Mouse (Mus musculus) liver, embryonic 16.5 days (tissue): ENCODE results near the gene Emilin1. TPM values are rescaled to one million over a fixed set of nuclear protein-coding genes. Genes with fewer than 3 reads are reported as not detected.

Experiments used
- ATAC-seq: fragments of 200-750 bp; cut with Nextera tagmentation; 2 replicates; pipeline ENCODE4 v1.8.0; 2017; ENCODE audit warnings: low read depth, mild to moderate bottlenecking, moderate number of reproducible peaks, moderate library complexity
- H3K27ac ChIP-seq: fragments of 300-500 bp; sonication (generic); 2 replicates; pipeline ENCODE4 v1.5.1; 2014; ENCODE audit warnings: mild to moderate bottlenecking, low read length
- H3K27me3 ChIP-seq: fragments of 300-500 bp; sonication (generic); 2 replicates; pipeline ENCODE4 v1.6.1; 2014; ENCODE audit warnings: low read depth, low read length, mixed read lengths; ENCODE audit not compliant: control insufficient read depth, insufficient read depth
- H3K36me3 ChIP-seq: fragments of 300-500 bp; sonication (generic); 2 replicates; pipeline ENCODE4 v1.6.1; 2014; ENCODE audit warnings: mild to moderate bottlenecking; ENCODE audit not compliant: control insufficient read depth, insufficient read depth
- H3K4me1 ChIP-seq: fragments of 300-500 bp; sonication (generic); 2 replicates; pipeline ENCODE4 v1.6.1; 2014; ENCODE audit warnings: low read depth, low read length, mixed read lengths; ENCODE audit not compliant: control insufficient read depth
- H3K4me2 ChIP-seq: fragments of 300-500 bp; sonication (generic); 2 replicates; pipeline ENCODE4 v1.6.1; 2014; ENCODE audit warnings: low read depth, low read length, mixed read lengths
- H3K4me3 ChIP-seq: fragments of 300-500 bp; sonication (generic); 2 replicates; pipeline ENCODE4 v1.5.1; 2014; ENCODE audit warnings: low read depth, mild to moderate bottlenecking, low read length
- H3K9ac ChIP-seq: fragments of 300-500 bp; sonication (generic); 2 replicates; pipeline ENCODE4 v1.6.1; 2014; ENCODE audit warnings: low read depth, low read length
- H3K9me3 ChIP-seq: fragments of 300-500 bp; sonication (generic); replicated peaks from 2 replicates; pipeline ENCODE4 v1.6.1; 2016; ENCODE audit warnings: low read length; ENCODE audit not compliant: control insufficient read depth
- WGBS: fragments of 180-500 bp; shearing (Covaris S2); extraction: QIAGEN DNeasy Blood & Tissue Kit; methylation state at CpG from one replicate; pipeline ENCODE4 v1.1.7; 2014; ENCODE audit not compliant: insufficient replicate concordance; 5-methylcytosine and 5-hydroxymethylcytosine counted together
- polyA plus RNA-seq: library from polyadenylated mRNA; unstranded; fragments of >200 nt; fragmentation: Nextera tagmentation; extraction: Ambion mirVana; gene quantifications from 2 replicates; pipeline ENCODE4 v1.2.1, GENCODE M21; 2015

Emilin1 gene
- polyA plus RNA-seq, 1 experiment from 2014 or later: 39.1 TPM

- Histone ChIP-seq H3K4me3 (no peak overlapping the region), H3K4me2 (no peak overlapping the region), H3K4me1 (peaks cover 21% of the 10 kb centered on the region), H3K9ac (no peak overlapping the region), H3K36me3 (peaks cover 27% of the 10 kb centered on the region), H3K27ac (no peak overlapping the region), H3K9me3 (no peaks in the 10 kb centered on the region), H3K27me3 (no peaks in the 10 kb centered on the region)
- WGBS: 83% methylated on average over 6 of the region's 6 CpGs
- no peak for ATAC-seq
These were observed 42.5 kb downstream of the Emilin1 start for GRCm38 (mm10) chr5:30955751-30956150.

- 80% methylated on average over 6 of the region's 6 CpGs for WGBS
- Histone ChIP-seq H3K36me3 (peaks cover 27% of the 10 kb centered on the region), H3K4me3 (no peak overlapping the region), H3K27me3 (no peaks in the 10 kb centered on the region), H3K9me3 (no peaks in the 10 kb centered on the region), H3K27ac (no peak overlapping the region), H3K4me2 (peak overlapping the region; percentile 42), H3K9ac (no peak overlapping the region), H3K4me1 (peaks cover 25% of the 10 kb centered on the region)
- ATAC-seq: no peak
These were observed 44.7 kb downstream of the Emilin1 start for GRCm38 (mm10) chr5:30957891-30958290.

GRCm38 (mm10) chr5:30959198-30959854 lies 46.1 kb downstream of the Emilin1 start:
- peaks cover 25% of the 10 kb centered on the region for H3K4me1 ChIP-seq
- peak overlapping the region; percentile 91 for H3K9ac ChIP-seq
- ATAC-seq: no peak
- peak overlapping the region; percentile 84 for H3K4me2 ChIP-seq
- H3K4me3 ChIP-seq: peak overlapping the region; percentile 89
- H3K9me3 ChIP-seq: no peaks in the 10 kb centered on the region
- no peaks in the 10 kb centered on the region for H3K27me3 ChIP-seq
- peaks cover 22% of the 10 kb centered on the region for H3K36me3 ChIP-seq
- WGBS: 25% methylated on average over 19 of the region's 19 CpGs
- H3K27ac ChIP-seq: peak overlapping the region; percentile 80

GRCm38 (mm10) chr5:30959966-30960501 lies 46.8 kb downstream of the Emilin1 start, which contains the start of gene Preb:
Gene Preb (minus strand): TSS chr5:30960361.
- H3K27ac ChIP-seq: peak within 1 kb of the TSS; percentile 80
- ATAC-seq: peak; percentile 92
- H3K4me2 ChIP-seq: peak within 1 kb of the TSS; percentile 84
- H3K4me1 ChIP-seq: peaks cover 25% of the 10 kb centered on the region
- peak within 1 kb of the TSS; percentile 89 for H3K4me3 ChIP-seq
- peaks cover 15% of the 10 kb centered on the region for H3K36me3 ChIP-seq
- no peaks in the 10 kb centered on the region for H3K9me3 ChIP-seq
- WGBS: under 1% methylated on average over 56 of the region's 56 CpGs
- H3K9ac ChIP-seq: peak within 1 kb of the TSS; percentile 91
- no peaks in the 10 kb centered on the region for H3K27me3 ChIP-seq

- Histone ChIP-seq H3K27me3 (no peaks in the 10 kb centered on the region), H3K4me1 (peaks cover 27% of the 10 kb centered on the region), H3K27ac (peak overlapping the region; percentile 46), H3K9me3 (no peaks in the 10 kb centered on the region), H3K9ac (no peak overlapping the region), H3K4me2 (peak overlapping the region; percentile 84), H3K4me3 (peak overlapping the region; percentile 89), H3K36me3 (peaks cover 9% of the 10 kb centered on the region)
- no peak for ATAC-seq
- WGBS: 80% methylated on average over 2 of the region's 2 CpGs
These were observed 47.6 kb downstream of the Emilin1 start for GRCm38 (mm10) chr5:30960814-30961213.

GRCm38 (mm10) chr5:30961545-30962505 lies 48.6 kb downstream of the Emilin1 start:
- peaks cover 28% of the 10 kb centered on the region for H3K4me1 ChIP-seq
- H3K9ac ChIP-seq: no peak overlapping the region
- H3K4me2 ChIP-seq: no peak overlapping the region
- 22% methylated on average over 10 of the region's 10 CpGs for WGBS
- no peaks in the 10 kb centered on the region for H3K27me3 ChIP-seq
- no peak for ATAC-seq
- no peak overlapping the region for H3K4me3 ChIP-seq
- H3K27ac ChIP-seq: peak overlapping the region; percentile 46
- H3K36me3 ChIP-seq: peaks cover 7% of the 10 kb centered on the region
- H3K9me3 ChIP-seq: no peaks in the 10 kb centered on the region

GRCm38 (mm10) chr5:30963916-30964315 lies 50.7 kb downstream of the Emilin1 start:
- no peak for ATAC-seq
- Histone ChIP-seq H3K27me3 (no peaks in the 10 kb centered on the region), H3K9me3 (no peaks in the 10 kb centered on the region), H3K36me3 (no peaks in the 10 kb centered on the region), H3K4me2 (no peak overlapping the region), H3K4me3 (no peak overlapping the region), H3K4me1 (peaks cover 16% of the 10 kb centered on the region), H3K9ac (no peak overlapping the region), H3K27ac (no peak overlapping the region)
- WGBS: 58% methylated on average over 3 of the region's 3 CpGs

GRCm38 (mm10) chr5:30966189-30966588 lies 53.0 kb downstream of the Emilin1 start:
- no peaks in the 10 kb centered on the region for H3K36me3 ChIP-seq
- H3K4me2 ChIP-seq: no peak overlapping the region
- H3K27me3 ChIP-seq: no peaks in the 10 kb centered on the region
- no peak overlapping the region for H3K27ac ChIP-seq
- no peak overlapping the region for H3K4me3 ChIP-seq
- no peaks in the 10 kb centered on the region for H3K9me3 ChIP-seq
- peaks cover 9% of the 10 kb centered on the region for H3K4me1 ChIP-seq
- WGBS: 71% methylated on average over 4 of the region's 4 CpGs
- no peak overlapping the region for H3K9ac ChIP-seq
- peak; percentile 80 for ATAC-seq
